Mouse (Mus musculus) mouse embryonic stem cell (cell line): Measurements from ENCODE around the gene Shmt2.

Source experiments
- in situ Hi-C, 2 experiments: fragments of 300-500 bp; cut with MboI; formaldehyde crosslinking; loops; 1 replicate in 1 of 2; 3 replicates in 1 of 2; pipeline ENCODE4 v1.14.3; 2019 to 2020; ENCODE audit warnings: low sequenced_read_pairs in 2 of 2, low pct_unique_long_range_greater_than_20kb in 1 of 2, mixed read lengths in 1 of 2; ENCODE audit not compliant: unreplicated experiment in 1 of 2

The Shmt2 gene

DNA sequence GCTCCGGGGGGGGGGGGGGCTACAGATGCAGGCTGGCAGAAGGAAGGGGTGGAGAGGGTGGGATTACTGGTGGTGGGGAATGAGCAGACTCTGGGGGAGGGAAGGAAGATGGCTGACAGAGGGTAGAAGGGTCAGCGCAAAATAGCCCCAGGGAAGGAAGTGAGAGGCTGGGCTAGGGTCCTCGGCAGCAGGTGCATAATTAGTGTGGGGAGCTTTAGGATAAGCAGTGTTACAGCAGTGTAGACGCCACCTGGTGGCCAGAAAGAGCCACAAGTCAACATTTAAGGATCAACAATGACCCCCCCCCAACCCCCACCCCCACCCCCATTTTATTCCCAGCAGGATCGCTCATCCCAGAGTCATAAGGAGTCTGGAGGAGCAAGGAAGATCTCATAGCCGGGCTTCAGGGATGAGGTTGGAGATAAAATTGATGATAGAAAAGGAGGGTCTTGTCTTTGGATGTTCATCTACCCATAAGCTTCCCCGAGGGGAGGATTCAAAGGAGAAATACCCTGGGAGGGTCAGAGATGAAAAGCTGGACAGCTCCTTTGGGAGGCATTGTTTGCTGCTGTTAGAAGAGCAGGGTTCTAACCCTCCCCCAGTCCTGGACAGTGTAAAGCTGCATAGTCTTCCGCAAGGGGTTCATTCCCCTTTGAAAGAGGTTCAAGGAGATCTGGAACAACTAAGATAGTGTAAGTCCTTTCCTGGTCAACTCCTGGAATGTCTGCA lies 14.5 kb upstream of the Shmt2 start:
- in situ Hi-C loops, result no loop called here

DNA sequence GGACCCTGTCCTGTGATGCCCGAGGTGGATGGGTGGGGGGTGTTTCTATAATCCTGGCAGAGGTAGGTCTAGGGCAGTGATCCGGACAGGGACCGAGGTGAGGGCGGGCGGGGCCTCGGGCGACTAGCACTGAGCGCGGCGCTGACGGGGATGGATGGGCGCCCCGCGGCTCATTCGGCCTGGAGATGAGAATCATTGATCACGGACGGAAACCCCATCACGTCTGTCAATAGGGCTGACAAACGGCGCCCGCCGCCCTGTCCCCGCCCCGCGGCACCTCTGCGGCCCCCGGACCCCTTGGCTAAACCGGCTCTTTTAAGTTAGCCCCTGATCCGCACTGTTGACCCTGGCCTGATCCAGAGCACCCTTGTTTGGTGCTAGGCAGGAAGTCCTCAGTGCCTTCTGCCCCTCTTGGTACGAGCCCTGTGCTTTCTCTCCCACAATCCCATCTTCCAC lies 12.7 kb upstream of the Shmt2 start:
- in situ Hi-C loops, result no loop called here

DNA sequence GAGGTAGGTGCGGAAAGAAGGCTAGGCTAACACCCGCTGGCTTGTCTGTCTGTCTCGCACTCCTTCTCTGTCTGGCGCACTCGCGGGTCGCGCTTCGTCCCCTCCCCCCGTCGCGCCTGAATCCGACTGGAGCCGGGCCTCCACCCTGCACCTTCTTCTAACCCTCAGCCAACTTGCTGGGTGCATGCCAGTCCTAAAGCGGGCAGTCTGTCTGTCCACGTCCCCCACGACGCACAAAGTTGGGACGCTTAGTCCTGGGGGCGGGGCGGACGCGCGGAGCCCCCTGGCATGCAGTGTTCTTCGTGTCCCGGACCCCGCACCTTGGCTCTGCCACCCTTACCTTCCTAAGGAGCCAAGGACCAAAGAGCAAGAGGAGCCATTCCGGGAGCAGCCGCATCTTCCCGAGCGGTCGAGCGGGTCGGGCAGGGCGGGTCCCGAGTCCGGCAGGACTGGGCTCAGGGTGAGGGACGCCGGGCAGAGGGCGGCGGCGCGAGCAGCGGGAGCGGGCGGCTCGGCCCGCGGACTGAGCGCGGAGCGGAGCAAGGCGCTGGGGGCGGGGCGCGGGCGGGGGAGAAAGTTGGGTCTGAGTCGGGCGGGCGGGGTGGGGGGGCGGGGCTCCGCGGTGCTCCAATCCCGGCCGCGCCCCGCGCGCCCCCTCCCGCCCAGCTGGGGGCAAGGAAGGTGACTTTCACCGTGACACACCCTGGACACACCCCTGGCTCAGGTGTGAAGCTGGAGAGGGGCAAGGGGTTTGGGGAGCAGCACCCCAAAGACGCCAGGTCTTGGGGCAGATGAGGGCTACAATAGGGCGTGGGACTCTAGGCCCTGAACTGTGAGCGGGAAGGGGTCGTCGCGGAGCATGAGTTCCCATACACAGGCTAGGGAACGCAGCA lies 12.0 kb upstream of the Shmt2 start, which contains the start of gene Nxph4:
TSS of gene Nxph4 (minus strand) at position 524 of the 893 bp plus-strand sequence.
- in situ Hi-C loops, result no loop called here

DNA sequence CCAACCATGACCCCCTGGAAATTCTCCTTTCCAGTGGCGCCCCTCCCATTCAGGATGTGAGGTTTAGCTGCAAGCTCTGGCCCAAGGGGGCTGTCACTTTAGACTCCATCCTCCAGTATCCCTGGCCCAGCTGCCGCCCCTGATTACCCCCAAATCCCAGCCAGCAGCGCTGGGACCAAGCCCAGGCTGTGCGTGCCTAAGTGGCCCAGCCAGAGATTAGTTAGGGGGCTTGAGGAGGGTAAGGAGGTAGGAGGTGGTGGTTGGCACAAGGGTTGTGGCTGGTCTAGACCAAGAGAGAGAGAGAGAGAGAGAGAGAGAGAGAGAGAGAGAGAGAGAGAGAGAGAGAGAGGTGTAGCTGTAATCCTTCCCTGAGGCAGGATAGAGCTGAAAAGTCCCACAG lies 9.3 kb upstream of the Shmt2 start:
- in situ Hi-C loops, result no loop called here

DNA sequence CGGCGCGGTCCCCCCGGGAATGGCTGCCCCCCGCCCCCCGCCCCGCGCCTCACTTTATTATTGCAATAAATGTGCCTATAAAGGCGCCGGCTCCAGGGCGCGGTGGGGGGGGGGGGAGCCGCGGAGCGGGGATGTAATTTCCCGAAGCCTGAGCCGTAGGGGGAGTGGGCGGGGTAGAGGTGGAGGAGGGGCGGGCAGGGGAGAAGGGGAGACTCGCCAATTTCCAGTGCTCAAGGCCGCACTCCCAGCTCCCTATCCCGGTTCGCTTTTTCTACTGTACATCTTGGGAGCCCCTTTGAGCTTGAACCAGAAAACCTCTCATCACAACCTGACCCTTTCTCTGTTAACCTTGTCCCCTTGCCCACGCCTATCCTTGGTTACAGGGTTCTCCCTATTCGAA lies 8.7 kb upstream of the Shmt2 start:
- in situ Hi-C loops, result no loop called here

DNA sequence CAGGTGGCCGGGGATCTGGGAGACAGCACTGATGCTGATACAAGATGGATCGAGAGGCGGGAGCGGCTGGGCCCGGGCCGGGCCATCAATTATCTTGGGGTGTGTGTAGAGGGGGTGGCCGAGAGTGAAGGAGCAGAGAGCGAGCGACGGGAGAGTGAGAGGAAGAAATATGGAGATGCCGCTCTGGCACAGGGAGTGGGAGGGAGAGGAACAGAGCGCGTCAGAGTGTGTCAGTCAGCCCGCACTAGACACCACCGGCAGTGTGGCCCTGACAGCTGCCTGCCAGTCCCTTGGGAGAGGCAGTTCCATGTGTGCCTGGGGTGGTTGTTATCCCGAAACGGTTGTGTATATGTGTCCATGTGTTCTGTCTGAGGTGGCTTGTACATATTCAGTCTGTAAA lies 5.2 kb upstream of the Shmt2 start:
- in situ Hi-C loops, result no loop called here

DNA sequence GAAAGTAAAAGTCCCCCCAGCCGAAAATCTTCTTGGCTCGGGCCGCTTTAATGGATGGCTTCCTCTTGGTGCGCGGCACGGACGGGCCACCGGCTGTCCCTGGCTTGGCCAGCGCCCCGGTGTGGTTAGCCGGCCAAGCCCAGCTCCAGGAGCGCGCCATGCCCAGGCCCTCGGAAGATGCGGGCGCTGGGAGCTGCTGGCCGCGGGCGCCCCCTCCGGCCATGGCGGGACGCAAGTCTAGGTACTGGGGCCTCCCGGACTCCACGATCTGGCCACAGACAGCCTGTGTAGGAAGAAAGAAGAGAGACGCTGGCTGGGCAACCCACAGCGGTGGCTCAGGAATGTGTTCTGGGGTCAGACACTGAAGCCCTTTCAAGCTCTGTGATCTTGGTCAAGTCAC lies 4.4 kb upstream of the Shmt2 start:
- in situ Hi-C loops, result no loop called here

DNA sequence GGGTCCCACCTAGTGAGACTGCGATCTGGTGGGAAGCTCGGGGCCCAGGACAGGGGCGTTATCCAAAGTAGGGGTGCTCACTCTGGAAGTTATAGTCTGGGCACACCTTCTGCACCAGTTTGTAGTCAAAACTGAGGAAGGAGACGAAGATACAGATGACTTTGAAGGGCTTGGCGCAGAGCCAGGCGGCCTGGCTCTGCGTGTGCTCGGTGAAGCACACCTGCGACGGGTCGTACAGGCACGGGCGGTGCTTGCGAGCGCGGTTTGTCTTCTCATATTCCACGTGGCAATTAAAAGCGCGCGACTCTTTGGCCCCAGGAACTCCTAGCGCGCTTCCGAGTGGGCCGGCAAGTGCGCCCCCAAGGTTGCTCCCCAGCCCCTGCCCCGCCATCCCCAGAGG lies 3.8 kb upstream of the Shmt2 start:
- in situ Hi-C loops, result no loop called here

DNA sequence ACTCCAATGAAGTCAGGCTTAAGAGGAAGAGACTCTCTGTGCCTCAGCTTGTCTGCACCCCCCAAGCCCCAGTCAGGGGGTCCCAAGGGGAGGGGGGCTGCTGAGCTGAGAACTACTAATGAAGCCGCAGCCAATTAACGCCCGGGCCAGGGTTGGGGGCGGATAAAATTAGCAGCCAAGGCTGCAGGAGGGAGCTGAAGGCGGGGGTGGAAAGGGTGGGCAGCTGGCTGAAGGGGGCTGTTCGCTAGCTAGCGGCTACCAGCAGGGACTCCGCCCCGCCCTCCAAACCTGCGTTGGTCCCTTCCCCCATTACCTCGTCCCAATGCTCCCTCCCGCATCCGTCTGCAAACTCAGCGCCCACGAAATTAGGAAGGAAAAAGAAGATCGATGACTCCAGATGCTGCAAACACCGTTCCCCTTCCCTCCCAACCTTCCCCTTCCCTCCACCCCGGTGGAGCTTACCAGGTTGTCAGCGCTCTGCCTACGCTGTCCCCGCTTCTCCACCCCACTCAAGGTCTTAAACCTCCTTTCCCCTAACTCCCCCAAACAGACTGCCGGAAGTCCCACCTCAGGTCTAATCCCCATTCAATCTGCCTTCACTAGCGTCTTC lies 2.5 kb upstream of the Shmt2 start:
- in situ Hi-C loops, result no loop called here

DNA sequence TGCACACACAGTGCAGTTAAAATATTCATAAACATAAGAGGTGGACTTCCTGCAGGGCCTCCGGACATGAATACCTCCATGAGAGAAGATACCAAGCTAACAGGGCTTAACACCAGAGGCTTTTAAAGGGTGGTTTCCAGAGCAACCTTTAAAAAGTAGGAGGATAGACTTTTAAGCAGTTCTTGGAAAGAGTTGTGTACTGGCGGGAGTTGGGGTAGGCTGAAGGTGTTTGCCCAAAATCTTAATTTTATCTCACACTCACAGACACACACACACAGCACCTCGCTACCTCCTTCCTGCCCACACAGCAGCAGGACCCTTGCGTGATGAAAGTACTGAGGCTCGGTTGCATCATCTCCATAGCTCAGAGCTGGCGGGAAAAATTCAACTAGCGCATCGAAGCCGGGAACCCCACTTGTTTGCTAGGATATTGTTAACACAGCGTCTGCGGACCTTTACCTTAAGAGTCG lies 598 bp downstream of the Shmt2 start:
- in situ Hi-C loops, result no loop called here

DNA sequence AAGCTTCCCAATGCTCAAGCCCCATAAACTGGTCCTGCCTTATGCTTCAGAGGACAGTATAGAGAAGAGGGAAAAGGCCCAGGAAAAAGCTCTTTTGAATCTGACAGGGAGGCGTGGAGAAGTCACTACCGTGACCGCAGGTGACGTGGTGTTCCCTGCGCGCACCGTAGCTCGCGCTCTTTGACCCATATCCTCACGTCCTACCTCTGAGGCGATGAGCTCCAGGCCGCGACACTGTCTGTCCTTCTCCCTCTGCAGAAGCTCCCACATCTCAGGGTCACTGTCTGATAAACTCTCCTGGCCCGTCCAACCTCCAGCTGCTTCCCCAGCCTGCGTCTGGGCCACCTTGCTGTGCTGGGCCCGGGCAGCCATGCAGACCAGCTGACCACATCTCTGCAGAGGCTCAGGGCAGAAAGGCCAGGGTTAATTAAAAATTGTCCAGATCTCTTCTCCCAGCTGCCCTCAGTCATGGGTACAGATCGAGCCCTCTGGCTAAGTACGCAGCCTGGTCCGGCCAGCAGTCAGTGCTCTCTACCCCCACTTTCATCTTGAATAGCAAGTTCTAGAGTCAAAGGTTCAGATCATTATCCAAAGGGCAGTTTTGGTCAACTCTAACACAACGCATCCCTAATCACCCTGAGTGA lies 1.4 kb downstream of the Shmt2 start:
- in situ Hi-C loops, result no loop called here

DNA sequence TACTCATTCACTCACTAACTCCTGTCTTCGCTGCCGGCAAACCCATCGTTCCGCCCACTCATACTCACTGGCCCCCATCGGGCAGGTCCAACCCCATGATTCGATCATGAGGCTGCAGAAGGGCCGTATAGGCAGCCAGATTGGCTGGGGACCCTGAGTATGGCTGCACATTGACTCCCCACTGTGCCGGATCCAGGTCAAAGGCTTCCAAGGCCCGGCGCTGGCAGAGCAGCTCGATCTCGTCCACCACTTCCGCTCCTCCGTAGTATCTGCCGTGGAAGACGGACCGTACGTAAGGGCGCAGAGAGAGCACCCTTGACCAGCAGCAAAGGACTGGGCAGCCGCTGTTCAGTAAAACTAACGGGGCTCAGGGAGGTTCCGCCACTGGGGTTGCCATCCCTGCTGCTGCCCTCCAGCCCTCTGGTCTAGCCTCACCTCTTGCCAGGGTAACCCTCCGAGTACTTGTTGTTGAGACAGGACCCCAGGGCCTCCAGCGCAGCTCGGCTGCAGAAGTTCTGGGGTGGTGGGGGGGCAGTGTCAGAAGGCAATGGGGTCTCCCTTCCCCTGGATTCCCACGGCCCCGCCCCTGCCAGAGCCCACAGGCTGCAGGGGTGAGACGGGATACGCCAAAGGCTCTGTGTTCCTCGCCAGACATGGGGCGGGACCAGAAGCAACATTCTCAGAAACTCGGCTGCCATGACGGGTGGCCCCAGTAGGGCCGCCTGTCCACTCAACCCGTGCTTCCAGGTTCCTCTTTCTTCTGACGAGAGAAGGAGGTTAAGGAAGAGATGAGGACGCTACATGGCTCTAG lies 2.1 kb downstream of the Shmt2 start:
- in situ Hi-C loops, result no loop called here

DNA sequence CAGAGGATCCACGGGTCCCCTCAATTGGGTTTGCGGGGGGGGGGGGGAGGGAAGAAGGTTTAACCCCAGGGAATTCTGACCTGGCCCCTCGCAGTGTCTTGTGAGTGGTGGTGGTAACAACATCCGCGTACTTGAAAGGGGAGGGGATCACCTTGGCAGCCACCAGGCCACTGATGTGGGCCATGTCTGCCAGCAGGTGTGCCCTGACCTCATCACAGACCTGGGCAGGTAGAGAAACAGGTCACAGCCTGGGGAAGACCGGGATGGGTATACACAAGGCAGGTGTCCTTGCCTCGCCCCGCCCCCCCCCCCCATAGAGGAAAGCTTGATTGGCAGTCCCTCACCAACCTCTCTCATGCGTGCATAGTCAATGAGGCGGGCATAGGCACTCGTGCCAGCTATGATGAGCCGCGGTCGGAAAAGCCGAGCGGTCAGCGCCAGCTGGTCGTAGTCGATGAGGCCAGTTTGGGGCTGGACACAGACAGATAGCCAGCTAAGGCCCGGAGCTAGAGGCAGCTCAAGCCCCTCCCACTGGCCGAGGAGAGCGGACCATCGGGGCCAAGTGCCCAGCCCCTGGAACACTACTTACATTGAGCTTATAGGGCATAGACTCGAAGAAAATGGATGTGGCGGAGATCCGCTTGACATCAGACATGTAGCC lies 3.1 kb downstream of the Shmt2 start:
- in situ Hi-C loops, result no loop called here

DNA sequence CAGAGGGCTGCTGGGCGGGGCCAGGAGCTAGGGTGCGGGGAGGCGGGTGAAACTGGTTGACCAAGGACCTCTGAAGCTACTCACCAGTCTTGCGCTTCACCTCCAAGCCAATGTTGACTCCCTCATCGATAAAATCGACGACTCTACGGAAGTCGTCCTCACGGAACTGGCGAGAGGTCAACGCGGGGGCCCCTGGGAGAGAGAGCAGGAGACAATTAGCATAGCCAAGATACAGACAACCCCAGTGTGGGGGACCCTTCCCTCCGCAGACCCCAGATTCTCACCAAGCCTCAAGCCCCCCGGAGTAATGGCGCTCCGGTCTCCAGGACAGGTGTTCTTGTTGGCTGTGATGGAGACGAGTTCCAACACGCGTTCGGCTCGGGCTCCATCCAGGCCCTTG lies 4.3 kb downstream of the Shmt2 start:
- in situ Hi-C loops, result no loop called here

DNA sequence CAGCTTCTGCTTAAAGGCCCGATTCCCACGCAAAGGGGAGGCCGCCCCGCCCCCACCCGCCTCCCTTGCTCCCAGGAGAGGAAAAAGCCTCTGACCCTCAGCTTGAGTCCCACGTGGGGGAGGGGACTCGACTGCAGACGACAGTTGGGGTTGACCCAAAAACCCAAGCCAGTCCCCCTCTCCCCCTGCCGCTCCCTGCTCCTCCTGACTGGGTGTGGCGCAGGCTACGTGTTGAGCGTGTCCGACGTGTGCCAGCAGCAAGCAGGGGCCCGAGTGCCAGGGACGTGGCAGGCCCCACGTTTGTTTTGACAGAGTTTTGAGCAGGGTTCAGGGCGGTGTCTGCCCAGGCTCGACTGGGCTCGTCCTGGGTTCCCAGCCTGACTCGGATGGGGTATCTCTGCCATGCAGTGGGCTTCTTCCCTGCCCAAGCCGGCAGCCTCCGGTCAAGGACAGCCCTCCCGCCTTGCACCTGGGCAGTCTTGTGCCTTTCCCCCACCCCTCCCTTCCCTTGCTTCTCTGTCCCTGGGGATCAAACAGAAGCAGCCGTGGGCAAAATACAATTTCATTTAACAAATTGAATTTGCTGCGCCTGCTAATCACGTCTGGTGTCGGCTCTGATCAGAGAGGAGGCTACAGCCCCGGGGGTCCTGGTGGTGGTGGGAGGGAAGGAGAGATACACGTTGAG lies 5.5 kb downstream of the Shmt2 start:
- in situ Hi-C loops, result no loop called here

DNA sequence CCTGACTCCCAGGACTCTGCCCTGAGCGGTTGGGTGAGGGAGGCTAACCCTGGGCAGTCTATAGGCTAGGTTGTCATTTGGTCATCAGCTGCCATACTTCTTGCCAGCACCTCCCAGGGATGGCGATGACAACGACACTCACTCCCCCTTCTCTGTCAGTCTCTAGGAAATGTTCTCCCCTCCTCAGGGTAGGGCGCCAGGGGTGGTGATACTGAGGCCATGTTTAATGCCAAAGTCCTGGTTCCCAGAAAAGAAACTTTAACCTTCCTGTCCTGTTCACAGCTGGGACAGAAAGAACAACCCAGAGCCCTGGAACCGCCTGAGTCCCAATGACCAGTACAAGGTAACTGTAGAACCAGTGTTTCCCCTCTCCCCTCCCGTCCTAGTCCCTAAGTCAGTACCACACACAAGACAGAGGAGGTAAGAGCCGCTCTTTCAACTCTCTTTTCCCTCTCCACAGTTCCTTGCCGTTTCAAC lies 6.2 kb downstream of the Shmt2 start:
- in situ Hi-C loops, result no loop called here
